Mouse (Mus musculus): ENCODE results near the gene Opn3.

DNA sequence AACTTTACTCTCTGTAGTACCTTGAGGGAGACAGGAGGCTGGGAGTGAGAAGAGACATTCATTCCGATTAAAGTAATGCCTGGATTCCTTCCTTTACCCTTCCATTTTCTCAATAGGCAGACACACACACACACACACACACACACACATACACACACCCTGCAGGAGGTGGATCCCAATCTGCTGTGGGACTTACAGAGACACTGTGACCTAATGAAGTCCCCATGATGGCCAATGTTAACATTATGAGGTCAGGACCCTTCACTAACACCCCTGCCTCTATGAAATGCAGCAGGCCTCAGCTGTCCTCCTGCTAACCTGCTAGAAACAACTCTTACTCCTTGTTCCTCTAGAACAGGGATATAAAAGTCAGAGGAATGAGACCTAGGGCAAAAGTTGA, 5.7 kb upstream of the Opn3 start, which contains the start of gene Wdr64:
- TF ChIP-seq CTCF (IDR thresholded peaks at IDR 0.05; ENCODE audit: insufficient read depth, low read length), result no peak
- no peak for TF ChIP-seq POLR2A (IDR thresholded peaks at IDR 0.05; ENCODE audit: borderline replicate concordance, extremely low read depth, low read depth, low read length)

Measured in lung, adult 2 months (tissue).